Mouse (Mus musculus) stomach, postnatal 0 days (tissue): ENCODE data around the gene Nup107.

Source experiments
- CTCF ChIP-seq: IDR thresholded peaks from 2 replicates; pipeline ENCODE4 v1.5.1; 2016; ENCODE audit warnings: antibody characterized with exemption, low read depth, mild to moderate bottlenecking, moderate library complexity
- EP300 ChIP-seq: optimal IDR thresholded peaks from 2 replicates; pipeline ENCODE3; 2016; ENCODE audit warnings: antibody characterized with exemption

DNA sequence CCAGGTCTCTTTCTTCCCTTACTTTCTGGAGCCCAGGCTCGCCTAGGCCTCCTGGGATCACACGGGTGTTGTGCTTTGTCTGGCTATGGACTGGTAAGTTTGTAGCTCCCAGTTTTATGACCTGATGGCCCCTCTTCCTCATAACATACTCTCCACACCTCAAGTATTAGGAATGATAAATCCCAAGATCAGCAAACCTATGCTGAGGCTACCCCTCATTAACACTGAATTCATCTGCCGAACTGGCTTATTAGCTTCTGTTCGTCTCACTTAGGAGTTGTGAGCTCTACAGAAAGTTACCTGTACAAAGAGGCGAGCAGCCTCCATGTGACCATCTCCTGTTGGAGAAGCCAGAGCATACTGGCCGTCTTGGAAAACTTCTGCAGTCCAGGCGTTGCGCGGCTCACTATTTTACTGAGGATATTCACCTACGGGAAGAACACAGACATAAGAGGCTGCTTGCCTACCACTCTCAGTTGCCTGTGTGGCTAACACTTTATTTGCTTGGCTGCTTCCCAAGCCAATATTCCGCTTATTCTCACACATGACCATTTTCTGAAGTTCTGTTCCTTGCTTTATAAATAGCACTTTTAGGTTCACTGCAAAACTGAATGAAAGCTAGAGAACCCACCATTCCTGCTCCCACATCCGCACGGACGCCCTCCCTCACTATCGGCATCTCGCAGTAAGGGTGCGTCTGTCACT lies 11.3 kb downstream of the Nup107 start:
- TF ChIP-seq CTCF: no peak
- no peak for TF ChIP-seq EP300
